Mouse (Mus musculus) monocyte, adult 2 months (primary cell): ENCODE results near the gene Hinfp.

Source experiments
- DNase-seq, 2 experiments: peaks; one replicate each; pipeline ENCODE4 v3.0.0; 2022; ENCODE audit warnings: low spot score in 2 of 2, low read depth in 1 of 2

Gene Hinfp

GRCm38 (mm10) chr9:44259014-44259413, 46.5 kb downstream of the Hinfp start:
- DNase-seq, result no peak

GRCm38 (mm10) chr9:44256213-44256612, 49.3 kb downstream of the Hinfp start:
- DNase-seq, result no peak

- DNase-seq, result no peak
Measured at GRCm38 (mm10) chr9:44255136-44255521, 50.3 kb downstream of the Hinfp start.

DNA sequence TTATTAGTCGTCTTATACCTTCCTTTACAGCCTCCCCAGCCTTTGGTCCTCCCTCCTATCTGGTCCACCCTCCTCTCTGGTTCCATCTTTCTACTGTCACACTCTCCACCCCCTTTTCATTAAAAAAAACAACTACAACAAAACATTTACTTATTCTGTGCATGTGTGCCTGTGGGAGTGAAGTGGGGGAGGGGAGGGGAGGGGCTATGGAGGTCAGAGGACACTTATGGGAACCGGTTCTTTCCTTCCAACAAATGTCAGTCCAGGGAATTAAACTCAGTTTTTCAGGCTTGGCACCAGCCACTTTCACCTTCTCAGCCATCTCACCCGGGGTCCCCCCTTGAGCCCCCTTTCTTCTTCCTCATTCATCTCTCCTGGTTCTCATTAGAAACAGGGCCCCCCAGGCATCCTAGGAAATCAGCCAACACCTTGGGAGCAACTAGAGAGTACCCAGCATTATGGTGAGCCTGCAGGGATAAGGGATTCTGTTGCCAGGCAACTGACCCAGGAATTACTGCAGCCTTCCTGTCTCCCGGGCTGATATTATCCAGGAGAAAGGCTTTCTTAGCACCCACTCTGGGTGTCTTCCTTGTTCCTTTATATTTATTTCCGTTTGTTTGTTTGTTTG, 50.8 kb downstream of the Hinfp start:
- DNase-seq, result no peak

DNA sequence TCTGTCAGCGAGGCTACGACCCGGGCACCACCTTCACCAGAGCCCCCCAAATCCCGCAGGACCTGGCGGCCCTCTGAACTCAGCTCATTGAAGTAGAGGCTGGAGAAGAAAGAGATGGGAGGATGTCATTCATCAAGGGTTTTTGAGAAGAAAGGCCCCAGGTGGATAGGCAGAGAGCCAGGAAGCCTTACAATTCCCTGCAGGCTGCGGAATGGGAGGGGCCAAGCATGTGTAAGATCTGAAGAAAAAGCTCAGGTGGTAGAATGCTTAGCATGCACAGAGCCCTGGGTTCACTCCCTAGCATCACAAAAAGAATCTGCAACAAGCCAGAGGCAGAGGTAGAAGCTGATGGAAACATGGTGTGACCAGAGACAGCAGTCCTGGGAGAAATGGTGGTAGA, 52.0 kb downstream of the Hinfp start:
- DNase-seq, result no peak

DNA sequence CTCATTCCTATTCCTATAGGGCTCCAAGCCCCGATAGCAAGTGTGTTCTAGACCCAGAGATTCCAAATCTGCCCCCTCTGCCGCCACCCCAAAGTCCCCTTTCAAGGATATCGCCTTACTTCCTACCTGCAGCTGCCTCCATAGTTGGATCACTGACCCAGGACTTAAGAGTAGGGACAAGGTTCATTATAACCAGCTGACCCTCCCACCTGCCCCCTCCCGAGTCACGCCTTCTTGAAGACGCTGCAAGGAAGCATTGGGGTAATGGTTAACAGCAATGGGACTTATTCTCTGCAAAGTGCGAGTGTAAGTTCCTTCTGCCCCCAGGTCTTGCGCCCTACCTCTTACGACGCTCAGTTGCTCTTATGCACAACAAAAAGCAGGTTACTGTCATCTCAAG, 54.2 kb downstream of the Hinfp start, which contains the start of gene Pdzd3:
Pdzd3 (minus strand) TSS at position 158 of the 400 bp plus-strand sequence.
- no peak for DNase-seq

- DNase-seq, result no peak
Measured at GRCm38 (mm10) chr9:44250445-44250844, 55.0 kb downstream of the Hinfp start.

- peak in 1 of 2 experiments; percentile 52 for DNase-seq
Measured at GRCm38 (mm10) chr9:44249181-44250146, 56.0 kb downstream of the Hinfp start.

- no peak for DNase-seq
Measured at GRCm38 (mm10) chr9:44247907-44248306, 57.6 kb downstream of the Hinfp start.

GRCm38 (mm10) chr9:44243621-44244020, 61.9 kb downstream of the Hinfp start:
- no peak for DNase-seq
